Mouse (Mus musculus): ENCODE measurements around the gene Bcas3. TPM values are rescaled to one million over a fixed set of nuclear protein-coding genes. Genes with fewer than 3 reads are reported as not detected.

Bcas3 gene
- total RNA-seq, 2 experiments from 2014 or later, result 32.2 to 38.4 TPM

- DNase-seq, result no peak
- intact Hi-C loops (cut with DNase I), result no loop called here
Measured at GRCm38 (mm10) chr11:85811676-85812075, 458.7 kb downstream of the Bcas3 start.

DNA sequence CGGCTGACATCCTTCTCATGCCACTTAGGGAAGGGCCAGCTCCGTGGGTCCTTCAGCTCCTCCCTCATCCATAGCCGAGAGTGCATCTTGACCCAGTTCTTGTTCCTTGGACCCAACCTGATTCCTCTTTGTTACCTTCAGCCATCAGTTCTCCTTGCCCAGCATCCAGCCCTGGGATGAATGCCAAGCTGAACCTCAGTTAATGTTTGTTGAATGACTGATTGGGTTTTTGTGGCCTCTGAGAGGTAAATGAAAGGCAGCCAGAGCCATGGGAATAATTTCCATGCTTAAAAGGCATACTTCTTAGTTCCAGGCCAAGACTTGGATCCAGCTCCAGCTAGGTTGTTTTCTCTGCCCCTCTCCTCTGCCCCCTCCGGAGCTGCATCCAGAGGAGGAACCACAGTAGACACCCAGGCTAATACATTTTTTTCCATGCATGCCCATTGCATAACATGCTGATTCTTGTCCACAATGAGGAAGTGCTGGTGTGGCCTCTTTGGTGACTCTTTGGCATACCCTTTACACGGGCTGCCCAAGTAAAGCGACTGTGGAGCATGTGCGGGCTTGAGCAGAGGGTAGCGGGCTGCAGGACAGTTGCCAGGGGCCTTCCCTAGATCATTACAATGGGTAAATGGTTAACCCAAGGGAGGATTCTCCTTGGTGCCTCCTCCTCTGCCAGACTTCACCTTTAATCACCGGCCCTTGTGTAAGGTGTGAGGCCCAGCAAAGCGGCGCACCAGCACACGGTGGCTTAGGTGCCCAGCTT is 459.4 kb downstream of the Bcas3 start:
- no peak for DNase-seq
- intact Hi-C loops (cut with DNase I), result no loop called here

DNA sequence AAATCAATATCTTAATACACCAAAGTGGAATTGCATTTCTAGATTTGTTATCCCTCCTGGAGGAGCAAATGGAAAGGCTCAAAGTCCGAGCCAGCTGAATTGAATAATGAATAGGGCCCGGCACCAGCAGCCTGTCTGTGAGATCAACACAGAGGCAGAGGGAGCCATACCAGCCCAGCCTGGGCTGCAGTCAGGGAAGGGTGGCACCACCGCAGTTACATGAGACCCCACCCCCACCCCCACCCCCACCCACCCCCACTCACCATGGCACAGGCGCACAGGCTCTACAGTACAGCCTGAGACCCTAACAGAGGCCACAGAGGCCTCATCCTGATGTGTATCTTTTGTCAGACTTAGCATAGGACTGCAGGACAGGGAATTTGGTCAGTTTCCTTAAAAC is 461.7 kb downstream of the Bcas3 start:
- intact Hi-C loops (cut with DNase I), result no loop called here
- no peak for DNase-seq

GRCm38 (mm10) chr11:85816471-85816870 is 463.5 kb downstream of the Bcas3 start:
- DNase-seq, result no peak
- intact Hi-C loops (cut with DNase I), result no loop called here

- intact Hi-C loops (cut with DNase I), result no loop called here
- DNase-seq, result no peak
Measured at GRCm38 (mm10) chr11:85818401-85818800, 465.4 kb downstream of the Bcas3 start.

DNA sequence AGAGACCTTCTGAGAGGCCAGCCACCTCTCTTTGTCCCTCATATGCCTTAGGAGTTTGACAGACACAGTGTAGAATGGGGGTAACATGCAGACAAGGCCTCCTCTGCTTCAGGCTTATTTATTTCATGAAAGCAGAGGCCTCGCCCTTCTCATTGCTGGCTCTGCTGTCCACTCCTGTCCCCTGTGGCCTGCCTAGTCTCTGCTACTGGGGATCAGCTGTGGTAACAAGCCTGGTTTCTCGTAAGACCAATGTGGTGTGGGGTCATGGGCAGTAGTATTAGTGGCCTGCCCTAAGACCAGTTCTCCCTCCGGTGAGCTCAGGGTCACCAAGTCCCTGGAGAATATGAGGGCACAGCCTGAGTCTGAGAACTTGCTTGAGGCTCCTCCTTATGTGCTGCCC is 468.0 kb downstream of the Bcas3 start:
- intact Hi-C loops (cut with DNase I), result loop anchor here (5.0 kb wide), 3 partner anchors 84 to 349 kb away; no protein-coding TSS in a partner anchor
- no peak for DNase-seq

DNA sequence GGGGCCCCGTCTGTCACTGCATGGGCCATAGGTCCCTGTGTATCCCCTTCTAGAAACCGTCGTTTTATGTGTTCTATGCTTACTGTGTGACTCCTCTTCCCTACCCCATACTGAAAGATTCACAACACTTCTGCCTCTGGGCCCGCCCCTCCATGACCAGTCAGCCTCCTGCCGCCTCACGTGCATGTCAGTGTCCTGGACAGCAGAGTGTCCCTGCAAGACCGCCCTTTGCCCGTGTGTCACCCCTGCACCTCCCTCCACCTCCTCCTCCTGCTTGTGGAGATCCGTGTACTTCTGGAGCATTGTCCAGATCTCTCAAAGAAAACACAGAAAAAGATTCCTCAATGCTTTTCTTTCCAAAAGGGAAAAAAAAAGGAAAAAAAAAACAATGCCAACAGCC is 468.7 kb downstream of the Bcas3 start:
- intact Hi-C loops (cut with DNase I), result loop anchor here (2.0 to 5.0 kb wide), 4 partner anchors 84 to 349 kb away; no protein-coding TSS in a partner anchor

GRCm38 (mm10) chr11:85823181-85823580 is 470.2 kb downstream of the Bcas3 start:
- peak; percentile 71 to 87 for DNase-seq
- intact Hi-C loops (cut with DNase I), result loop anchor here (2.0 to 5.0 kb wide), 4 partner anchors 86 to 351 kb away; no protein-coding TSS in a partner anchor

More for the DNA sequence above, 468.7 kb downstream of the Bcas3 start:
- no peak for DNase-seq

GRCm38 (mm10) chr11:85823794-85824193 is 470.8 kb downstream of the Bcas3 start:
- intact Hi-C loops (cut with DNase I), result loop anchor here (2.0 to 5.0 kb wide), 4 partner anchors 86 to 351 kb away; no protein-coding TSS in a partner anchor
- DNase-seq, result no peak

GRCm38 (mm10) chr11:85825031-85825430 is 472.1 kb downstream of the Bcas3 start:
- no peak for DNase-seq
- intact Hi-C loops (cut with DNase I), result loop anchor here (5.0 kb wide), 1 partner anchor 443 kb away; no protein-coding TSS in a partner anchor

DNA sequence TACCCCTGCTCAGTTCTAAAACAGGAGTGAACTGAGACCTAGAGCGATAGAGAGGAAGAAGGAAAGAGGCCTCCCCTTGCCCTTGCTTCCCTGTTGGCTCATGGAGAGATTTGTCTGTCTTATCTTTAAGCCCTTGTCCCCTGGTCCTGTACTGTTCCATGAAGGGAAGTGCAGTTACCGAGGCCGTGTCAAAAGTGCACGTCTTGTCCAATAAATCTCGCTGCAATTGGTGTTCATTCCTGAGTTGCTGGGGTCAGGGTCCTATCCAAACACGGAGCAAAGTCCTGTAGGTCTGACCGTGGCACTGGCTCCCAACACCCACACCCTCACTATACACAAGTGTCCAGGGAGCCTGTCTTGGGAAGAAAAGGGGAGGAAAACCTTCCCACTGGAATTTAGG is 472.9 kb downstream of the Bcas3 start:
- DNase-seq, result no peak
- intact Hi-C loops (cut with DNase I), result loop anchor here (5.0 kb wide), 1 partner anchor 444 kb away; no protein-coding TSS in a partner anchor

GRCm38 (mm10) chr11:85827342-85827741 is 474.4 kb downstream of the Bcas3 start:
- no peak for DNase-seq
- intact Hi-C loops (cut with DNase I), result loop anchor here (5.0 kb wide), 1 partner anchor 445 kb away; no protein-coding TSS in a partner anchor

- intact Hi-C loops (cut with DNase I), result loop anchor here (5.0 kb wide), 1 partner anchor 447 kb away; no protein-coding TSS in a partner anchor
- DNase-seq, result no peak
Measured at GRCm38 (mm10) chr11:85828691-85829519, 475.9 kb downstream of the Bcas3 start.

- no peak for DNase-seq
- intact Hi-C loops (cut with DNase I), result loop anchor here (5.0 kb wide), 1 partner anchor 447 kb away; no protein-coding TSS in a partner anchor
Measured at GRCm38 (mm10) chr11:85829520-85830440, 476.8 kb downstream of the Bcas3 start.

DNA sequence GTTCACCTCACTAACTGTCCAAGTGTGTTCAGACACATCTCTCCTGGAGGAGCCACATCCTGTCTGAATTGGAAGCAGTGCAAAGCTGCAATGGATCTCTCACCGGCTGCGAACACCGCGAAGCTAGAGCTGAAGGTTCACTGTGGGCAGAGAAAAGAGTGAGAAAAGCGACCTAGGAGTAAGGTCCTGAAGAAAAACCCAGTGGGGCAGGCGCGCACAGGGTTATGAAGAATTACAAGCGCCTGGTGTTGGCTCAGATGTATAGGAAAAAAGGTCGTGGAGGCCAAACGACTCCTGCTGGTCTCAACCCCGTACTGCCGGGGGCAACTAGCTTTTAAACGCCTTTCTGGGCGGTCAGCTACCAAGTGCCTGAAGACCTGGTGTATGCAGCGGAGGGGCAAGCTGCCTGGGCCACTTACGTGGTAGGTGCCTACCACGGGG is 478.0 kb downstream of the Bcas3 start:
- DNase-seq, result no peak
- intact Hi-C loops (cut with DNase I), result no loop called here

- DNase-seq, result no peak
- intact Hi-C loops (cut with DNase I), result no loop called here
Measured at GRCm38 (mm10) chr11:85831656-85832230, 478.8 kb downstream of the Bcas3 start.

DNA sequence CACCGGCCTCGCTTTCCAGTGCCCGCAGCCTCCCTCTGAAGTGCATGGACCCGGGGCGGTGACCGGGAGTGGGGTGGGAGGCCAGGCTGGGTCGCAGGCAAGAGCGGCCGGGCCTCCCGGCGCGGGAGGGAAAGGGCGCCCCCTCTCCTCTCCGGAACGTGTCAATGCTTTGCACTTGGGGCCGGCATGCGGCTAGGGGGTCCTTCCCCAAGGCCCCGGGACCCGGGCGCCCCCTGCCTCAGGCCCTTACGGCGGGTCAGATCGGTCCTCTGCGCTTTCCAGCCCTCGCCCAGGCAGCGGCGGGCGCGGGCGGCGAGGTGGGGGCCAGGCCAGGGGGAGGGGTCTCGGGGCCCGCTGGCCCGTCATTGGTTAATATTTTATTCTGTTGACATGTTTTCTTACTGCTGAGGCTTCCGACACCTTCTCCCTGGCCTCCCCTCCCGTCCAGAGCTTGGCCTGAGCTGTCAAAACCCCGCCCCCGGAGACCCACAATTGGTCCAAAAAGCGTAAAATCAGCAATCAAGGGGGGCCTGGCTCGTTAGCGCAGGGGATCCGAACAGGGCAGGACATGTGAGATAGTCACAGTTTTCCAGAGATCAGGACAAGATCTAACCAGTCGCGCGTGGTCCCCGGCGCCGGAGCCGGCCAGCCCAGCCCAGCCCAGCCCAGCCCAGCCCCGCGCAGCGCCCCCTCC is 479.4 kb downstream of the Bcas3 start, which contains the start of gene Tbx2:
Gene Tbx2 (plus strand): TSS at position 321 of the 694 bp plus-strand sequence.
- intact Hi-C loops (cut with DNase I), result no loop called here

GRCm38 (mm10) chr11:85833081-85833521 is 480.1 kb downstream of the Bcas3 start:
- intact Hi-C loops (cut with DNase I), result no loop called here
- peak in 1 of 2 experiments; percentile 28 for DNase-seq

More for the DNA sequence above, 479.4 kb downstream of the Bcas3 start, which contains the start of gene Tbx2:
- DNase-seq, result peak; percentile 69 to 76

All from gastrocnemius, postnatal 36 days (tissue).